Mouse (Mus musculus): Measurements from ENCODE around the gene Mgat4c. TPM values are rescaled to one million over a fixed set of nuclear protein-coding genes. Genes with fewer than 3 reads are reported as not detected.

Gene Mgat4c
- 0.14 TPM in 1 of 2 replicates, not detected in the other for polyA plus RNA-seq (2015; fragmentation: Nextera tagmentation; extraction: Ambion mirVana)

DNA sequence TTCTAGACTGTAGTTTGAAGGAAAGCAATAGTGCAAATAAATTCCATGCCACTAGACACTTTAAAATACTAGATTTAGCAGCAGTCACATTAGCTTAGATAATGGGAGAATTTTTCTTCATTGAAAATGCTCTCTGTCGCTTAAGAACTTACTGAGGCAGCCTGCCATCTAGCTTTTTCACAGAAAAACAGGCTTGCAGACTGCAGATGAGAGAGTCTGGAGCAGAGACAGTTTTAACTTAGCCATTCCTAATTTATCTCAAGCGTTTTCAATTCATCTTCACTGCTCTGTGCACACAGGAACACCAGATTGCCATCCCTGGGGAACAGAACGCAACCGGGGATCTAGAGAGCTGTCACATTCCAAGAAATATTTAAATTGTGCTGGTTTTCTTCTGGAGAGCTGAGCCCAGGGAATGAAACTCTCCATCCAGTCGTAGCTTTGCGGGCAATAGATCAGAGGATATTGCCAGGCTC, at the start of gene Mgat4c:
Gene Mgat4c, plus strand, starts transcription at position 51 of the 476 bp plus-strand sequence.
- H3K4me3 ChIP-seq: no peak within 1 kb of the TSS
- H3K9me3 ChIP-seq (replicated peaks): no peaks in the 10 kb centered on the region
- no peak within 1 kb of the TSS for H3K9ac ChIP-seq
- WGBS: 56% methylated on average over 6 of the region's 6 CpGs
- ATAC-seq (replicated peaks; ENCODE audit: insufficient number of reproducible peaks, insufficient read depth, low FRiP score, low read depth): no peak
- H3K27me3 ChIP-seq: no peaks in the 10 kb centered on the region
- H3K27ac ChIP-seq: no peak within 1 kb of the TSS
- no peaks in the 10 kb centered on the region for H3K36me3 ChIP-seq
- H3K4me2 ChIP-seq: no peak within 1 kb of the TSS
- H3K4me1 ChIP-seq (replicated peaks): no peaks in the 10 kb centered on the region

DNA sequence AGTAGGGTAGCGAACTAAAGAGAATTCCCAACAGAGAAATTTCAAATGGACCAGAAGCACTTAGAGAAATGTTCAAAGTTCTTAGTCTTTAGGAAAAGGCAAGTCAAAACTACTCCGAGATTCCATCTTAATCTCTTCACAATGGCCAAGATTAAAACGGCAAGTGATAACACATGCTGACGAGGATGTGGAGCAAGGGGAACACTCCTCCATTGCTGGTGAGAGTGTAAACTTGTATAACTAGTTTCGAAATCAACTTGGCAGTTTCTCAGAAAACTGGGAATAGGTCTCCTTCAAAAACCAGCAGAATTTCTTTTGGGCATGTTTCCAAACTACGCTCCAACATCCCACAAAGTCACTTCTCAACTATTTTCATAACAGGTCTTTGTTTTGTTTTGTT, 46.0 kb upstream of the Mgat4c start:
- ATAC-seq (replicated peaks; ENCODE audit: insufficient number of reproducible peaks, insufficient read depth, low FRiP score, low read depth): no peak
- Histone ChIP-seq H3K27me3 (no peaks in the 10 kb centered on the region), H3K4me3 (no peak overlapping the region), H3K9me3 (replicated peaks) (no peaks in the 10 kb centered on the region), H3K4me1 (replicated peaks) (no peaks in the 10 kb centered on the region), H3K36me3 (no peaks in the 10 kb centered on the region), H3K27ac (no peak overlapping the region), H3K4me2 (no peak overlapping the region), H3K9ac (no peak overlapping the region)
- 66% methylated on average over 6 of the region's 6 CpGs for WGBS

DNA sequence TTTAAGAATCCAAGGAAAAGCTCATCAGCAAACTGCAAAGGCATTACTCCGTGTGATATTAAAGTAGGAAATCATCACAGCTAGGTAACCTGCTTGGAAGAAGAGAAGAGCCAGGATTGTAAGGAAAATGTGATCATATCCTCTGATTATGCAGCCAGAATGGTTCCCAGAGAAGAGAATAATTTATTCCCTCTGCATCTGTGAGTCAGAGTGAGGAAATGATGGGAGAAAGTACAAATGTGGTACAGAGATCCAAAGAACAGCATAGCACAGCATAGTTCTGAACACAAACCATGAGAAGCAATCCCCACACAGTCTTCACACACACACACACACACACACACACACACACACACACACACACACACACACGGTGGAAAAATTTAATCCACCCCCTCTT, 40.2 kb upstream of the Mgat4c start:
- no peak for ATAC-seq (replicated peaks; ENCODE audit: insufficient number of reproducible peaks, insufficient read depth, low FRiP score, low read depth)
- H3K9ac ChIP-seq: no peak overlapping the region
- H3K4me1 ChIP-seq (replicated peaks): no peaks in the 10 kb centered on the region
- no peaks in the 10 kb centered on the region for H3K36me3 ChIP-seq
- H3K27ac ChIP-seq: no peak overlapping the region
- no peak overlapping the region for H3K4me2 ChIP-seq
- H3K27me3 ChIP-seq: no peaks in the 10 kb centered on the region
- no peaks in the 10 kb centered on the region for H3K9me3 ChIP-seq (replicated peaks)
- H3K4me3 ChIP-seq: no peak overlapping the region
- 67% methylated on average over 2 of the region's 2 CpGs for WGBS

DNA sequence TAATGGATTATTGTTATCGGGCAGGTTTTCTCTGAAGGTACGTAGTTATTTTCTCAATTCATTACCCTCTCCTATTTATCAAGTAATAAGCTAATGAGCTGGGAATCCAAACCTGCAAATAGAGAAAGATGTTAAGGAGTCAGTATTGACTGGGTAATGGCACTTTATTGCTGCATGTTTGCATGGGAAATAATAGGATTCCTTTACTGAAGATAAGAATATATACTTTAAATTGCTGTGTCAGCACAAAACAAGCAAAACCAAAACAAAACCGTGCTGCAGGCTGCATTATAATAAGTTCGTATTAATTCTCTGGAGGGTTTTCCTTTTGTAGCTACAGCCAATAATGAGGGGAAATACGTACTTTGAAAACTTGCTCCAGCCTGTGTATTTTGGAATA, 627 bp downstream of the Mgat4c start:
- Histone ChIP-seq H3K9me3 (replicated peaks) (no peaks in the 10 kb centered on the region), H3K36me3 (no peaks in the 10 kb centered on the region), H3K4me3 (no peak overlapping the region), H3K27ac (no peak overlapping the region), H3K9ac (no peak overlapping the region), H3K4me2 (no peak overlapping the region), H3K4me1 (replicated peaks) (no peaks in the 10 kb centered on the region), H3K27me3 (no peaks in the 10 kb centered on the region)
- 71% methylated on average over 5 of the region's 5 CpGs for WGBS
- no peak for ATAC-seq (replicated peaks; ENCODE audit: insufficient number of reproducible peaks, insufficient read depth, low FRiP score, low read depth)

DNA sequence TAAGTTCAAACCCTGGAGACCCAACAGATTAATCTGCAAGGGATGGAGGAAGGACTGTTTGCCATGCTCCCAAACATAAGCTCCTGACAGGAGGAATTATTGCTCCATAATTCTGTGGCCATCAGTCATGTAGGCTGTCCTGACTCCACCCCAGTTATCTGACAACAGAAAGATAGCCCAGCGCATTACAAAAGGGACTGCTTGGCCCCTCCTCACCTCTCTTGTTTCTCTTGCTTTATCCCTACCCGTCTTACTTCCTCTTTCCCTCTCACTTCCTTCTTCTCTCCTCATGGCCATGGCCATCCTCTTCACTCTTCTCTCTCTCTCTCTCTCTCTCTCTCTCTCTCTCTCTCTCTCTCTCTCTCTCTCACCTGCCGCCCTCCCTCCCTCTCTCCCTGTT, 80.5 kb downstream of the Mgat4c start:
- ATAC-seq (replicated peaks; ENCODE audit: insufficient number of reproducible peaks, insufficient read depth, low FRiP score, low read depth): no peak
- Histone ChIP-seq H3K9me3 (replicated peaks) (no peaks in the 10 kb centered on the region), H3K4me3 (no peak overlapping the region), H3K4me1 (replicated peaks) (no peaks in the 10 kb centered on the region), H3K9ac (no peak overlapping the region), H3K4me2 (no peak overlapping the region), H3K36me3 (no peaks in the 10 kb centered on the region), H3K27me3 (no peaks in the 10 kb centered on the region), H3K27ac (no peak overlapping the region)
- WGBS: 74% methylated on average over 3 of the region's 3 CpGs

DNA sequence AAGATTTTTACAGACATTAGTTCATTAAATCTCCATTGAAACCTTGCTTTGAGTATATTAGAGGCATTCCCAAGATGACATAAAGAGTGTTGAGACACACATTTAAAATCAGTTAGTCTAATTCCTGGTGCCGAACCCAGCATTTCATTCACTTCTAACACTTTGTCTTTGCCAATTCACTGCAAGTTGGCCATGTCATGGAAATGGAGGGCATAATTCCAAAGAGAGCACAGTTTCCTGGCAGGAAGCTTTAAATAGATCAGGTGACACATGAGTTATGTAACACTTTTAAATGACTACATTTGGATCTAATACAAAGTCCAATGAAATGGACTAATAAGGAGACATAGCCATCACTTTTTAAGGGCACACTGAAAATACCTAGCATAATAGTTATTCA, 89.4 kb downstream of the Mgat4c start:
- no peaks in the 10 kb centered on the region for H3K9me3 ChIP-seq (replicated peaks)
- no peak overlapping the region for H3K9ac ChIP-seq
- no peaks in the 10 kb centered on the region for H3K36me3 ChIP-seq
- no peak overlapping the region for H3K4me2 ChIP-seq
- H3K4me3 ChIP-seq: no peak overlapping the region
- H3K27ac ChIP-seq: no peak overlapping the region
- no peaks in the 10 kb centered on the region for H3K27me3 ChIP-seq
- no peaks in the 10 kb centered on the region for H3K4me1 ChIP-seq (replicated peaks)
- whole genome bisulfite sequencing: 70% methylated on average over 1 of the region's 1 CpGs
- no peak for ATAC-seq (replicated peaks; ENCODE audit: insufficient number of reproducible peaks, insufficient read depth, low FRiP score, low read depth)

DNA sequence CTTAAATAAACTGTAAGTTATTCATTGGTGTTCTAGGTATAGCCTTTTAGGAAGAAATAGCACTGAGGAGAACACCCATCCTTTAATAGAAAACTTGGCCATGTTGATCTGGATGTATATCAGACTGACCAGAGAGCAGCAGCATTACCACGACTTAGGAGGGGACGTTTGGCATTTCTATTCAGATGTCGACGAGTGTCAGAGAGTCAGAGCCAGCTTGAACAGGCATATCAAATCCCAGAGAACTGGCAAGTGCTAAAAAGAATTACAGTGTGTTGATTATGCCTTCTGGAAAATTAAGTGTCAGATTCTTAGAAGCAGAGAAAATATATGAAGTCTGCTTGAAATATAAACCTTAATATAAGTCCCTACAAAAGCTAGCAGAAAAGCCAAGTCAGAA, 89.9 kb downstream of the Mgat4c start:
- WGBS: 54% methylated on average over 4 of the region's 4 CpGs
- Histone ChIP-seq H3K4me3 (no peak overlapping the region), H3K4me1 (replicated peaks) (no peaks in the 10 kb centered on the region), H3K4me2 (no peak overlapping the region), H3K27me3 (no peaks in the 10 kb centered on the region), H3K36me3 (no peaks in the 10 kb centered on the region), H3K9me3 (replicated peaks) (no peaks in the 10 kb centered on the region), H3K27ac (no peak overlapping the region), H3K9ac (no peak overlapping the region)
- ATAC-seq (replicated peaks; ENCODE audit: insufficient number of reproducible peaks, insufficient read depth, low FRiP score, low read depth): no peak

DNA sequence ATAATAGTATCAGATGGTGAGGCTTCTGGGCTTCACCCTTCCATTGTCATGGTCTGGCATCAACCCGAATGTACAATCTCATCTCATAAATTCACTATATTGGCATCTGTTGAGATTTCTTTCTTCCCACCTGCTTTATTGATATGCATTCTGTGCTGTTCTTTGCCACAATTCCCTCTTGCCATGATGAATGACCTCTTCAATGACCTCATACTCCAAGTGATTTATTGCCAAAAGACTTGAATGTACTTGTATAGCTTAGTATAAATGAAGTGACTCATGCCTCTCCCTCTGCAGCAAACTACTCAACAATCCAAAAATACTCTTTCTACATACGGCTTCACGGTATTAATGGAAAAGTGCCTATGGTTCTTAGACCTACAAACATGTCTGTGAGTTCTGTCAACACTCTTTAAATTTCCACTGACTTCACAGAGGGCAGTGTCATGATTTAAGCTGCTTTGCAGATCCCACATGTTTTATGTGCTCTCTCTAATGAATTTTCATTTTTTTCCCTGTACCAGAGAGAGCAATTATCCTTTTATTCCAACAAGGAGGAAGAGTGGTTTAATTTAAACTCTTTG, 102.0 kb downstream of the Mgat4c start:
- Histone ChIP-seq H3K4me1 (replicated peaks) (no peaks in the 10 kb centered on the region), H3K9me3 (replicated peaks) (no peaks in the 10 kb centered on the region), H3K4me3 (no peak overlapping the region), H3K27ac (no peak overlapping the region), H3K36me3 (no peaks in the 10 kb centered on the region), H3K4me2 (no peak overlapping the region), H3K9ac (no peak overlapping the region), H3K27me3 (no peaks in the 10 kb centered on the region)
- no peak for ATAC-seq (replicated peaks; ENCODE audit: insufficient number of reproducible peaks, insufficient read depth, low FRiP score, low read depth)
- 64% methylated on average over 3 of the region's 3 CpGs for WGBS

DNA sequence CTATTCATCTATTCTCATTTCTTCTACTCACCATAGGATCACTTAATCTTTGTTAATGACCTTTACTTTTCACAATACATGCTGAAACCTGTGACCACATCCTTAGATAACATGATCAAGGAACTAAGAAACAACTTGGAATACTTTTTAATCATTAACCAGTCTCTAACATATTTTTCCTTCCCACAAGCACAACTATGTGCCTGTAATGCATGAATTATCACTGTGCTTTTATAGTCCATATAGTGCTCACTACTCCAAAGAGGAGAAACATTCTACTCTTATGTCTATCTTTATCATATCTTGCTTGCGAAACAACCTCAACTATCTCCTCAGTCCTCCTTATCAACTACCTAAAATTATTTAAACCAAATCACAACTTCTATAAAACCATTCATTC, 114.2 kb downstream of the Mgat4c start:
- Histone ChIP-seq H3K27ac (no peak overlapping the region), H3K4me1 (replicated peaks) (no peaks in the 10 kb centered on the region), H3K27me3 (no peaks in the 10 kb centered on the region), H3K4me2 (no peak overlapping the region), H3K36me3 (no peaks in the 10 kb centered on the region), H3K9ac (no peak overlapping the region), H3K9me3 (replicated peaks) (no peaks in the 10 kb centered on the region), H3K4me3 (no peak overlapping the region)
- 84% methylated on average over 1 of the region's 1 CpGs for WGBS
- no peak for ATAC-seq (replicated peaks; ENCODE audit: insufficient number of reproducible peaks, insufficient read depth, low FRiP score, low read depth)

DNA sequence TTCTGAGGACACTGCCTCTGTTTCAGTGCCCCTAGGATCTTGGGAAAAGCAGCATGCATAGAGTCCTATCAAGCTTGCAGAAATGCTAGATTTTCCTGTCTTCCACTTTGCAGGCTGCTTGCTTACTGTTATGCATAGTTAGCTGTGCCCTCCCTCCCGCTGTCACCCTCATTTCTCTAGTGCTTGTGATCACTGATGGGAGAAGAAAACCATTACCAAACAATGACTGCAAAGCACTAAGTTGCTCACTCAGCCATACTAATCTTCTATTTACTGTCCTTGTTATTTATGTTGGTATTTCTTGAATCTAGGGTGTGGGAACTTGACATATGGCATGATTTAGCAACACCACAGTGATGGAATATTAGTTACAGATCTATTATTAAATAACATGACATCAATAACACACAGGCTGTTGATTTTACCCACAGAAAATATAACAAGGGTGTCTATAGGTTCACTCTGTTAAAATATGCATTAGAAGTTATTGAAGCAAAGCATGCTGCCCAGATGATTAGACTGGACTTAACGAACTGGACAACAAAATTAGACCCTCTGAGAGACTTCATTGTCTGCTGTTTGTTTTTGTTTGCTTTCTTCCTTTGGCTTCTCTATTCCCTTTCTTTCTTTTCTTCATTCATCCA, 117.7 kb downstream of the Mgat4c start:
- Histone ChIP-seq H3K27ac (no peak overlapping the region), H3K4me1 (replicated peaks) (no peaks in the 10 kb centered on the region), H3K4me3 (no peak overlapping the region), H3K4me2 (no peak overlapping the region), H3K9me3 (replicated peaks) (no peaks in the 10 kb centered on the region), H3K36me3 (no peaks in the 10 kb centered on the region), H3K9ac (no peak overlapping the region), H3K27me3 (no peaks in the 10 kb centered on the region)
- no peak for ATAC-seq (replicated peaks; ENCODE audit: insufficient number of reproducible peaks, insufficient read depth, low FRiP score, low read depth)
- WGBS: 69% methylated on average over 2 of the region's 2 CpGs

DNA sequence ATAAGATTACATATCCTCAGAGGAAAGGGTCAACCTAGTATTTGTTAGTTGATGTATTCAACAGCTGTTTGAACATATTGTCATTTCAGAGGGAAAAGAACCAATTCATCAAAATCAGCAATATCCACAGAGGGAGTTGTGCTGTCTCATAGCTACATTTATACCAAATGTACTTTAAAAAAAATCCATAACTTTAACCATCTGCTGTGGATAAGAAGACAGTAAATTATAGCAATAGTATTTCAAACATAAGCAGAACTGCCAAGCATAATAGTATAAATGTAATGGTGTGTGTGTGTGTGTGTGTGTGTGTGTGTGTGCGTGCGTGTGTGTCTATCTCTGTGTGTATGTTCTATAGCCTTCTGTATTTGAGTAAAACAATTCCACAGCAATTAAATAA, 127.5 kb downstream of the Mgat4c start:
- no peak for ATAC-seq (replicated peaks; ENCODE audit: insufficient number of reproducible peaks, insufficient read depth, low FRiP score, low read depth)
- Histone ChIP-seq H3K27ac (no peak overlapping the region), H3K9ac (no peak overlapping the region), H3K9me3 (replicated peaks) (no peaks in the 10 kb centered on the region), H3K36me3 (no peaks in the 10 kb centered on the region), H3K4me1 (replicated peaks) (no peaks in the 10 kb centered on the region), H3K27me3 (no peaks in the 10 kb centered on the region), H3K4me3 (no peak overlapping the region), H3K4me2 (no peak overlapping the region)
- WGBS: 93% methylated on average over 2 of the region's 2 CpGs

DNA sequence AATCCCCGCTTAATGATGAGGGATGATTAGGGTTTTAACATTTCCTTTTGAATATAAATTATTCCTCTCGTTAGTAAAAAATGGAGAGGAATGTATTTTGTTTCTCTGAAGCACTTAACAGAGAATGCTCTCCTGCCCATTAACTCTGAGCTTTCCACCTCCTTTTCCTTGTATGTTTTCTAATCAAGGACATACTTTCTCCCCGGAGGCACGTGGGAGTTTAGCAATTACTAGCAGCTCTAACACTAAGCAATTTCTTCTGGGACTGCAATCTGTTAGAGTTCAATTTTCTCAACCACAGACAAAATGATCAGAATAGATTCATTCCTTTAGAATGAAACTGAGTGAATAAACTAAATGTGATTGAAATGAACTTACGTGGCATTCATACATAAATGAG, 135.6 kb downstream of the Mgat4c start:
- Histone ChIP-seq H3K4me2 (no peak overlapping the region), H3K27ac (no peak overlapping the region), H3K4me1 (replicated peaks) (no peaks in the 10 kb centered on the region), H3K9ac (no peak overlapping the region), H3K4me3 (no peak overlapping the region), H3K9me3 (replicated peaks) (no peaks in the 10 kb centered on the region), H3K36me3 (no peaks in the 10 kb centered on the region), H3K27me3 (no peaks in the 10 kb centered on the region)
- WGBS: 77% methylated on average over 5 of the region's 5 CpGs
- no peak for ATAC-seq (replicated peaks; ENCODE audit: insufficient number of reproducible peaks, insufficient read depth, low FRiP score, low read depth)
